Mouse (Mus musculus) layer of hippocampus, postnatal 36 days (tissue): ENCODE measurements around the gene Zfp53. TPM values are rescaled to one million over a fixed set of nuclear protein-coding genes. Genes with fewer than 3 reads are reported as not detected.
"Not testable (repeated sequence)": the region's sequence is repeated elsewhere in the genome, so short reads cannot be mapped to it uniquely, and the experiment has no call there.

Experiments used
- DNase-seq, 2 experiments: peaks; one replicate each; pipeline ENCODE4 v3.0.0; 2022
- total RNA-seq, 2 experiments: library from RNA; stranded (reverse); gene quantifications; 2 replicates each; pipeline ENCODE4 v1.2.3; 2021

The Zfp53 gene
- total RNA-seq: 1 to 10 TPM; 4.3 to 4.7 TPM

GRCm38 (mm10) chr17:21488760-21489499 is at the start of gene Zfp53:
Gene Zfp53, plus strand, starts transcription at chr17:21488998.
- DNase-seq: peak; percentile 83 to 84

- DNase-seq: peak; percentile 54 to 55
Measured at GRCm38 (mm10) chr17:21449669-21450068, 39.1 kb upstream of the Zfp53 start.

GRCm38 (mm10) chr17:21450138-21450704 is 38.6 kb upstream of the Zfp53 start, which contains the start of gene Zfp51:
Gene Zfp51, plus strand, starts transcription at chr17:21450374.
- DNase-seq: peak; percentile 85 to 88

GRCm38 (mm10) chr17:21463550-21463949 is 25.2 kb upstream of the Zfp53 start:
- no peak for DNase-seq

GRCm38 (mm10) chr17:21472032-21472652 is 16.7 kb upstream of the Zfp53 start:
- no peak for DNase-seq

GRCm38 (mm10) chr17:21472653-21473307 is 16.0 kb upstream of the Zfp53 start:
- no peak for DNase-seq

GRCm38 (mm10) chr17:21473362-21474190 is 15.2 kb upstream of the Zfp53 start:
- no peak for DNase-seq

- not testable (repeated sequence) for DNase-seq
Measured at GRCm38 (mm10) chr17:21474729-21475128, 14.1 kb upstream of the Zfp53 start.

GRCm38 (mm10) chr17:21475290-21475689 is 13.5 kb upstream of the Zfp53 start:
- DNase-seq: not testable (repeated sequence)

GRCm38 (mm10) chr17:21476351-21476750 is 12.4 kb upstream of the Zfp53 start:
- not testable (repeated sequence) for DNase-seq

GRCm38 (mm10) chr17:21478103-21478777 is 10.6 kb upstream of the Zfp53 start:
- DNase-seq: not testable (repeated sequence)

- DNase-seq: no peak
Measured at GRCm38 (mm10) chr17:21489500-21490001, 753 bp downstream of the Zfp53 start.

GRCm38 (mm10) chr17:21501365-21501764 is 12.6 kb downstream of the Zfp53 start:
- DNase-seq: no peak

- DNase-seq: no peak
Measured at GRCm38 (mm10) chr17:21504524-21504923, 15.7 kb downstream of the Zfp53 start.

GRCm38 (mm10) chr17:21506258-21506657 is 17.5 kb downstream of the Zfp53 start:
- no peak for DNase-seq

GRCm38 (mm10) chr17:21509756-21510155 is 21.0 kb downstream of the Zfp53 start:
- DNase-seq: no peak

GRCm38 (mm10) chr17:21515403-21516105 is 26.8 kb downstream of the Zfp53 start:
- peak; percentile 51 to 59 for DNase-seq

- peak; percentile 58 to 68 for DNase-seq
Measured at GRCm38 (mm10) chr17:21516201-21517129, 27.7 kb downstream of the Zfp53 start.

- DNase-seq: no peak
Measured at GRCm38 (mm10) chr17:21517130-21517671, 28.4 kb downstream of the Zfp53 start.
